Mouse (Mus musculus) kidney, adult 11 months (tissue): ENCODE measurements around the gene Znhit6.

ENCODE experiments used
- DNase-seq: peaks from one replicate; pipeline ENCODE4 v3.0.0; 2022

Gene Znhit6

GRCm38 (mm10) chr3:145646666-145647065 is 70.7 kb downstream of the Znhit6 start:
- no peak for DNase-seq

- no peak for DNase-seq
Measured at GRCm38 (mm10) chr3:145647416-145647815, 71.4 kb downstream of the Znhit6 start.

GRCm38 (mm10) chr3:145648097-145648931 is 72.3 kb downstream of the Znhit6 start:
- no peak for DNase-seq

DNA sequence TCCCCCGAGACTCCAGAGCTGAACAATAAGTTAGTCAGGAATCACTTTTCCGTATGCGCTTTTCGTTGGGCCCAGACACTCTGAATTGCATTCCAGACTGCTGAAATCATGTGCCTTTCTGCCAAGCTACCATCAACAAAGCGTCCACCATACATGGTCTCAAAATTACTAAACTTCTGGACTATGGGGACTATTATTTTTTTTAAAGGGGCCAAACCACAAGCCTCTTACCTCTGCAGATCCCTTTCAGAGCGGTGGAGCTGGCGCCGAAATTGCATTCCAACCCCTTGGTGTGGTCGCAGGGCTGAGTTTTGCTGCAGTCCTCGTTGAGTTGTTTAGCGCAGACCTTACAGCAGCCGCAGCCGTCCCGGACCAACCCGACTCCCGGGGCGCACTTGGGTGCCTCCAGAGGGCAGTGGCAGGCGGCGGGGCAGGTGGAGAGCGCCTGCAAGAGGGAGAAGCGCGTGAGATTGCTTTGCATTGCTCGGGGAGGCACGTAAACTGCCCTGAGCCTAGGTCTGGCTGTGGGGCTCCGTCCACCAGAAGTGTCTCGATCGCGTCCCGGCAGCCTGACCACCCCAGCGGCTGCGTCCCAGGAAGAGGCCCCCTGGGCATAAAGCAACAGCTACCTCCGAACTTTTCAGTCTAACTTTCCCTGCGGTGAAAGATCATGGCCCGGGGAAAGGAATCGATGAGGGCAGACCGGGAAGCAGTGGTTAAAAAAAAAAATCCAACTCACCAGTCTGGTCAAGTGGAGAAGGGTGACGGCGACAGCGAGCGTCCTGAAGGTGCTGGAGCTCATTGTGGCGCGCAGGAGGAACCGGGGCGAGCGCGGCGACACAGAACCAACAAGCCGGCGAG is 73.2 kb downstream of the Znhit6 start:
- peak; percentile 68 for DNase-seq

- DNase-seq = peak; percentile 91
Measured at GRCm38 (mm10) chr3:145649852-145650202, 73.8 kb downstream of the Znhit6 start, which contains the start of gene Ccn1. TSS of gene Ccn1 (minus strand) at chr3:145649981.

DNA sequence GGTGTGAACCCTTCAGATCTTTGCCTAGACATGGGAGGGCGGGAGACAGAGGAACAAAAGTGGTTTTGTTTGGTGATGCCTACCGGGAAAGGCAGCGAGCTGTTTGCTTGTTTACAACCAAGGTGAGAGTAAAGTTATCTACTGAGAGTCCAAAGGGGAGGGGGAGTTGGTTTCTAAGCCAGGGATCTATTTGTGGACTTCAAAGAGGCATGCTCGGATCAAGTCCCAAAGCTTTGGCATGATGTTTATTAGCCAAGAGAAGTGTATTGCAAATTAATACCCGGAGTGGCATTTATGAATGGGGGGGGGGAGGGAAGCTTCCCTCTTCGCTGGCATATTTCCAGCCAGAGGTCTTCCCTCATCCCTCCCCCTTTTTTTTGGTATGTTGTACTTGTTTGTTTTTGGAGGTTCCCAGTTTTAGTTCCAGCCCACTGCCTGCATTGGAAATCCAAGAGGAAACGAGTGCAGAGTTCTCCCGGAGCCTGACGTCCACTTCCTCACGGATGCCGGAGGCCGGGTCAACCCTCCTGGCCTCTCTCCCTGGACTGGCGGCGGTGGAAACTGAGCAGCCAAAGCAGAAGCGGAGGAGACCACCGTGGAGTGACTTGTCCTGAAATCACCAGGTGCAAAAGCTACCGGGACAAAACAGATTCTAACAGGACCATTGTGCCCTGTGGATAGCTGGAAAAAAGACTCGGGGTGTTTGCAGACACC is 74.5 kb downstream of the Znhit6 start:
- peak; percentile 72 for DNase-seq

- no peak for DNase-seq
Measured at GRCm38 (mm10) chr3:145651029-145651977, 75.3 kb downstream of the Znhit6 start.

DNA sequence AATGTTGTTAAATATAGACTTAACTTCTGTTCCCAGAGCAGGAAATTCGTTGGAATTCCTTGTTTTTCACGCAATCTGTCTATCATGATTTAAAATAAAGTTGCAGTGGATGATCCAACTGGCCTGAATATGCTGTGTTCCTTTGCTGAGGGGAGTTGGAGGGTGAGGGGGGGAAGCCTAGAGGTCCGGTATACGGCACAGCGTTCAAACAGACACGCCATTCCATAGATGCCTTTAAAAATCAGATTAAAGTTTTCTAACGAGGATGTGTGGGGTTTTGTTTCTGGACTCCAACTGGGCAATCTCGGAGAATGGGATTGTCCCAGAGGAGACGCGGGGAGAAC is 75.9 kb downstream of the Znhit6 start:
- no peak for DNase-seq

DNA sequence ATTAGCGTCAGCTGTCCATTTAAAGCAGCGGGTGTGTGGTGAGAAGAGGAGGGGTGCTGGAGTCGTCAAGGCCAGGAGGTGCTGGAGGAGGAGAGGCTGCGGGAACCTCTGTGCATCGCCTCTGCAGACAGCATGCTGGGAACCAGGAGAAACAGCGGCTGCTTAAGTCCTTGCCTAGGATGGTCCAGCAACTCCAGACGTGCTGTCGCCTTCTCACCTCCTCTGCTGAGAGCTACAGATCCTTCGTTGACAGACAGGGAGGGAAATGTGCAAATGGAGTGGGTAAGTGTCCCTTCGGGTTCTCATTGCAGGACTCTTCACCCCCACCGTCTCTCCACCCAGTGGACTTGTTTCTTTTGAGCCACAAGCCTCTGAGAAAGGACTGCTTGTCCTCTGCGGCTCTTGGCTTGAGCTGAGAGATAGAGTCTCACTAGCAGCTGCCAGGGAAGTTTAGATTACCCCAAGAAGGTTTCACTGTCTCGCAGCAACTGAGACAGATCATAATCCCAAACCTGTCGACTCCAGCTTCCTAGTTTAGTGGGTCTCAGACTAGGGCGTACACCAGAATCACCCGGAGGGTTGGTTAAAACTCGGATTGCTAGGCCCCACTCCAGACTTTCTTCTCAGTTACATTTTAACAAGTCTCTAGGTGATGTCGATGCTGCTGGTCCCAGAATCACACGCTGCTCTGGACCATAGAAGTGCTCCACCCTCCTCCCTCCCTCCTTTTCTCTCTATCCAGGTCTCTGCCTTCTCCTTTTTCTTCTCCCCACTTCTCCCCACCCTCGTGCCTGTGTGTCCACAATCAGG is 76.5 kb downstream of the Znhit6 start:
- DNase-seq = no peak

- DNase-seq = peak; percentile 56
Measured at GRCm38 (mm10) chr3:145653191-145653940, 77.4 kb downstream of the Znhit6 start.

GRCm38 (mm10) chr3:145654028-145654427 is 78.0 kb downstream of the Znhit6 start:
- no peak for DNase-seq
